Mouse (Mus musculus) fat pad, adult 2 months (tissue): ENCODE measurements around the gene Ranbp3l.
"Not testable (repeated sequence)": the region's sequence is repeated elsewhere in the genome, so short reads cannot be mapped to it uniquely, and the experiment has no call there.

Source experiments
- DNase-seq: peaks from one replicate; pipeline ENCODE4 v3.0.0-alpha.2; 2011; ENCODE audit warnings: low read depth, low spot score; ENCODE audit errors: extremely low read depth

The Ranbp3l gene

GRCm38 (mm10) chr15:8967573-8968228, at the start of gene Ranbp3l:
TSS of gene Ranbp3l (plus strand) at chr15:8967949.
- no peak for DNase-seq

DNA sequence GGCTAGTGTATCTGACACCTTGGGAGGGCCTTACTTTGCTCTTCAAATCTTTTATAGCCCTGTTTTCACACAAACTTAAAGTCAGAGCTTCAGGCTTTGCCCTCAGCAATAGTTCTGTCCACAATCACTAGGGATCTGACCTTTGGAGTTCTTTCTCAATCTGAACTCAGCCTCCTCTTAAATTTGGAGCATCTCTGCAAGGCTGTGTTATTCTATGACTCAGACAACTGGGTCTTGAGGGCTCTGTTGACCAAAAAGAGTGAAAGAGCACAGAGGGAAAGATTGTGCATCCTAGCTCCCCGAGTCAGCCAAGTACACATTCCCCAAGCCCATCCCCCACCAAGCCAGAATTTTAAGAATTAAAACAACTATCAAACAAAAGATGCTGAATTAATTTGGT, 37.7 kb upstream of the Ranbp3l start:
- no peak for DNase-seq

DNA sequence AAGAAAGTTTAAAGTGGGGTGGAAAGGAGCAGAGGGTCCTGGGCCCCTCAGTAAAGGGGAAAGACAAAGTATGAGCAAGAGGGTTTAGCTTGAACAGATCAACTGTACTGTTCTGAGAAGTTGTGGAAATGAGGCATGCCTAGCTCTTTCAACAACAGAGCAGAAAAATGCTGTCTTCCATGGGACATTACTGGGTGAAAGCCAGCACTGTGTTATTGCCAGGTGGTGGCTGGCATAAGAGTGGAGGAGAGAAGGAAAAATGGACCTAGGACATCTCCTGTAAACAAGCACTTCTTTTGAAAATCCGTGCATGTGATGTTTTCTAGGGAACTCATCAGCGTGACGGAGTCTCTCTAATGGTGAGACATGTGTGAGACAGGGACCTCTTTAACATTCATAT, 30.8 kb upstream of the Ranbp3l start:
- DNase-seq, result no peak

DNA sequence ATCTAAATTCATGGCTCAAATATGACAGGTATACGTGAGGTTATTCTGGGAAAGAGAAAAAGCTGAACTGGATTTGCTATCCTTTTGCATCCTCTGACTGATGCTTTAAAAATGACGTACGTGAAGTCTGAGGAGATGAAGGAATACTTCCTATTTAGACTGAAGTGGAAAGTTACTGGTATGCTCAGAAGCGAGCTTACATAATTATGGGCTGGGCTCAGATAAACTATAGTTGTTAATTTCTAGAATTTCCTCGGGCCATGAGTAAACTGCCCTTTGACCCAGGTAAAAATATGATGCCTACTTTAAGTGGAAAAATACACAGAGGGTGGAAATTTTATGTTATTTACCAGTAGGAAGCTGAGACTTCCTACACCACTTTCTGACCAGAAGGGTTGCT, 26.9 kb upstream of the Ranbp3l start:
- DNase-seq, result no peak

DNA sequence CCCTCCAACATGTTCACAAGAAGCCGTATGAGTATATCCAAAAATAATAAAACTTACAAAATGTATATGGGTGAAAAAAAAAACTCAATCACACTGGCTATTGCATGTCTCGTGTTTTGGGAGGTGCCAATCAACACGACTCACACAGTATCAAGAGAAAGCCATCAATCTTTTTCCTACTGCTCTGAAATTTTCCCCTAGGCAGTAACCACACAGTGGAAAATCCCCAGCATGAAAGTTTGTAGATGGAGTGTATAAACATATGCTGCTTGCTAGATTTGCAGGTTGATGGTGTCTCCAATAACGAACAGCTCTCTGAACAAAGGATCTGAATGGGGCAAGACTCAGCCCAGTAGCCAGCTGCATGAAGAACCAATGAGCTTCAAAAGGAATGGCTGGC, 16.9 kb upstream of the Ranbp3l start:
- no peak for DNase-seq

GRCm38 (mm10) chr15:8963323-8963722, 4.4 kb upstream of the Ranbp3l start:
- no peak for DNase-seq

- DNase-seq, result no peak
Observed at GRCm38 (mm10) chr15:8968229-8968595, 463 bp downstream of the Ranbp3l start.

DNA sequence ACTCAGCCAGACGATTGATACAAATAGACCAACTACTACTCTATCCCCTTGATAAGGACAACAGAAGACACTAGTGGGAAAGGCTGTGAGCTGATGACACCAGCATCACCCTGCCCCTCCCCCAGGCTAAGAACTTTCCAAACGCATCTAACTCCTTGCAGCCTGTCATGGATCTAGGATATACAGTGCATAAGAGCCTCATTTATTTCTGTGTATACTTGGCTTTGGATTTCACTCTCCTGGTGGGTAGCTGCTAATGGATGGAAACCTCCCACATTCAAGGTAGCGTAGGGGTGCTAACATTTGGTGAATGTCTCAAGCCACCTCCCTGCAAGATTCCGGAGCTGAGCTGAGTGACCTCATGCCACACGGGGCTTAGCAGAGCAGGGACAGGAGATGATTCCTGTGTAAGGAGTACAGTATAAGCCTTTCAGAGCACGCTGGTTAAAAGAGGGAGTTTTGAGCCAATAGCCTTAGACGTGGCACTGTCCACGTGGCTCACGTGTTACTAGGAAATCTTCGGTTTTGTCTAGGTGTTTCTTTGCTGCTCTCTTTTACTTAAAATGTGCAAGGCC, 1.4 kb downstream of the Ranbp3l start:
- no peak for DNase-seq

DNA sequence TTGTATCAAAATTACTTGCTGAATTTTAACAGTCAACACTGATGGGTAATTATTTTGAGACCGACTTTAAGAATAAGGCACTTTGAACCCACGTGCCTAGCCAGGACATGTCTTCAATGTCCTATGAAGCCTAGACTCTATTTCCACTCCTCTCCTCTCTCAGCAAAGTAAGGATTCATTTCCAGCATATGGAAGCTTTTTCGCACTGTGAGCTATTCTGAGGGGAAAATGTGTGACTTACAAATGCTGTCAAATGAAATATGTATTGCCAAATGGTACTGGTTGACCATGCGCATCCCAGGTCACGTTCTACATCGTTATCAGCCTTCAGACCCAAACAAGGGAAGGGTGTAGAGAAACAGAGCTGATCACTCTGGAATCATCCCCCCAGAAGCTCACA, 23.5 kb downstream of the Ranbp3l start:
- no peak for DNase-seq

- DNase-seq, result no peak
Observed at GRCm38 (mm10) chr15:8991859-8992838, 24.4 kb downstream of the Ranbp3l start.

- no peak for DNase-seq
Observed at GRCm38 (mm10) chr15:8994608-8995277, 27.0 kb downstream of the Ranbp3l start.

- no peak for DNase-seq
Observed at GRCm38 (mm10) chr15:8995490-8995889, 27.7 kb downstream of the Ranbp3l start.

GRCm38 (mm10) chr15:9002762-9003161, 35.0 kb downstream of the Ranbp3l start:
- DNase-seq, result no peak

- DNase-seq, result no peak
Observed at GRCm38 (mm10) chr15:9009196-9009595, 41.4 kb downstream of the Ranbp3l start.

DNA sequence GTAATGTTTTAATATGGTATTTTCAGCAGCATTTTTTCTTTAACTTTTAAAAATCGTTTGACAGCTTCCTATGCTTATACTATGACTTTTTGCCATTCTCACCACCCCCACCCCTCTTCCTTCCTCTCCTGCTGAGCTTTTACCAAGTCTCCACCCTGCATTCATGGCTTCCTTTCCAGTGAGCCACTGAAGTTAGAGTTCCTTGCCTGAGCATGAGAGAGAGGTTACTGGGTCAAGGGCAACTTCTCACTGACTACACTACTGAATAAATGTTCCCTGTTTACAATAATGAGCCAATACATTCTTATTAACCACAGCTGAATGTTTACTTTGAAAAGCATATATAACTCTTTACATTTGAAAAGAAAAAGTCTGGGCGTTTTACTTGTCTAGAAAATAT, 46.8 kb downstream of the Ranbp3l start:
- DNase-seq, result no peak

- not testable (repeated sequence) for DNase-seq
Observed at GRCm38 (mm10) chr15:9015496-9015895, 47.7 kb downstream of the Ranbp3l start.

DNA sequence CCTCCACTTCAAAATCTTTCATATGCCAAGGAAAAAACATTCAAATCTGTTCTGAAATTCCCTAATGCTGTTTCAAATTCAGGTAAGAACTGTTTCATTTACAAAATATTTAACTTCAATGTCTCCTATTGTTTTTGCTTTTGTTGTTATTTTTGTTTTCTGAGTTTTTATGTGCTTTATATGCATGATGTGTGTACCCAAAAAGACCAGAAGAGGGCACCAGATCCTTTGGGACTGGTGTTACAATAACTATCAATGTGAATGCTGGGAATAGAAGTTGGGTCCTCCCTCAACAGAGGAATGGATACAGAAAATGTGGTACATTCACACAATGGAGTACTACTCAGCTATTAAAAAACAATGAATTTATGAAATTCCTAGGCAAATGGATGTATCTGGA, 88.0 kb downstream of the Ranbp3l start:
- DNase-seq, result no peak

GRCm38 (mm10) chr15:9059856-9060255, 92.1 kb downstream of the Ranbp3l start:
- no peak for DNase-seq

DNA sequence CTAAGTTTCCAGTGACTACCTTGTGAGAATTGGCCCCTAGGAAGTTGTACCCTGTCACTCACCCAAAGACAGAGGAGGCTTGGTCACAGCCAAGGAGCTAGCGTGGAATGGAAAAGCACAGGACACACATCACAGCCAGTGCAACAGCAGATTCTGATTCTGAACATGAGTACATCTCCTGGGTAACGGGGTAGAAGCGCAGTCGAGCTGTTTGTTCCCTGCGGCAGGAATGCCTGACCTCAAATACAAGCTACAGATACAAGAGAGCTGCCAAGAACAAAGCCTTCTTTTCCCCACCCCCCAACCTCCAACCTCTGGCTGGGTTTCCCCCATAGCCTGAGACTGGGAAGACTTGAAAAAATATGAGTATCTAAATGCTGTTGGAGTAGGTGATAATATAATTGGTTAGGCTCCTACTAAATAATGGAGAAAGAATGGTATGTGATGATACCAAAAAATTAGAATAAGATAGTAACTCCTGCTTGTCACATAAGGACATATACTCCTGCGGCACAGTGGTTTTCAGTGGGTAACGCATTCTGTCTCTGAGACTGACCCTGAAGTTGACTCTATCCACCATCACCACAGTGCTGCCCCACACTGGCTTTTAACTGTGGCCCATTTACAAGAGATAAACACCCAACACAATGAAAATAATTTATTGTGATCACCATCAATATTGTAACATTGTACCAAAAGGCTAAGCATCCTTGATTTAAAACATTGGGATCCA, 93.6 kb downstream of the Ranbp3l start:
- no peak for DNase-seq

- DNase-seq, result no peak
Observed at GRCm38 (mm10) chr15:9068881-9069280, 101.1 kb downstream of the Ranbp3l start.

- DNase-seq, result no peak
Observed at GRCm38 (mm10) chr15:9070353-9070752, 102.6 kb downstream of the Ranbp3l start.
